Mouse (Mus musculus) liver, postnatal 0 days (tissue): ENCODE measurements at regions not wholly inside any gene's neighbourhood (a gene's known extent, or its start where the extent isn't known, plus 50 kb on each side); places are given as distances from the start of the nearest gene placed in this dataset.

Experiments
- ATAC-seq: fragments of 200-750 bp; cut with Nextera tagmentation; 2 replicates; pipeline ENCODE4 v1.8.0; 2017; ENCODE audit warnings: mild to moderate bottlenecking, moderate library complexity
- DNase-seq: peaks from one replicate; pipeline ENCODE4 v3.0.0-alpha.2; 2016
- H3K27ac ChIP-seq: fragments of 300-500 bp; sonication (generic); 2 replicates; pipeline ENCODE4 v1.5.1; 2014; ENCODE audit warnings: antibody characterized with exemption, moderate library complexity, mild to moderate bottlenecking, low read depth
- H3K27me3 ChIP-seq: fragments of 300-500 bp; sonication (generic); 2 replicates; pipeline ENCODE4 v1.6.1; 2014; ENCODE audit warnings: low read length, control low read depth, mixed read lengths; ENCODE audit not compliant: insufficient read depth
- H3K36me3 ChIP-seq: fragments of 300-500 bp; sonication (generic); replicated peaks from 2 replicates; pipeline ENCODE4 v1.6.1; 2014; ENCODE audit warnings: mild to moderate bottlenecking, control low read depth, low read length, moderate library complexity, mixed read lengths; ENCODE audit not compliant: insufficient read depth
- H3K4me1 ChIP-seq: fragments of 300-500 bp; sonication (generic); 2 replicates; pipeline ENCODE4 v1.6.1; 2014; ENCODE audit warnings: antibody characterized with exemption, mild to moderate bottlenecking, control low read depth; ENCODE audit not compliant: insufficient read depth
- H3K4me2 ChIP-seq: fragments of 300-500 bp; sonication (generic); 2 replicates; pipeline ENCODE4 v1.6.1; 2014; ENCODE audit warnings: low read depth, mild to moderate bottlenecking, low read length, moderate library complexity, mixed read lengths
- H3K4me3 ChIP-seq: fragments of 300-500 bp; sonication (generic); 2 replicates; pipeline ENCODE4 v1.5.1; 2014; ENCODE audit warnings: low read depth, low read length
- H3K9ac ChIP-seq: fragments of 300-500 bp; sonication (generic); replicated peaks from 2 replicates; pipeline ENCODE4 v1.6.1; 2014; ENCODE audit warnings: mild to moderate bottlenecking, moderate library complexity
- H3K9me3 ChIP-seq: fragments of 300-500 bp; sonication (generic); 2 replicates; pipeline ENCODE4 v1.6.1; 2016; ENCODE audit warnings: mild to moderate bottlenecking, control low read depth, low read length, mixed read lengths
- CTCF ChIP-seq: sonication (generic); IDR thresholded peaks from 2 replicates; pipeline ENCODE4 v1.5.1; 2016; ENCODE audit warnings: antibody characterized with exemption, low read depth
- EP300 ChIP-seq: IDR thresholded peaks from 2 replicates; pipeline ENCODE4 v1.6.1; 2016; ENCODE audit warnings: antibody characterized with exemption, low read depth, mild to moderate bottlenecking
- WGBS: fragments of 180-500 bp; shearing (Covaris S2); extraction: QIAGEN DNeasy Blood & Tissue Kit; methylation state at CpG from one replicate; pipeline ENCODE4 v1.1.7; 2014; ENCODE audit not compliant: insufficient replicate concordance; 5-methylcytosine and 5-hydroxymethylcytosine counted together

DNA sequence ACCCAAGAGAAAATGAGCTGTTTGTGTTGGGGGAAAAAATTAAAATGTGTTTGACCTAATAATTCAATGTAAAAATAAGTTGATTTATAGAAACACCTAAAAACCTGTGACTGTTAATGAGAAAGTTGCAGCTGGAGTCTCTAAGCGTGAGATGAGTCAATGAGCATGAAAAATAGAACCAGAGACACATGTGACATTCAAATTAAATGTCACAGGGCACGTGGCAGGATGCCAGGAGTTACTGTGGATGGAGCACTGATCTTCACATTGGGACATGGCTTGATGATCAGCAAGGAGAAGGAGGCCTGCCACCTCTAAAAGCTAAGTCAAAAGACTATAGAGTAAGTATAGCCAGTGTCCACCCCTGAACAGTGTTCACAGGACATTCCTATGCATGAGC lies 103.7 kb upstream of the Irs2 start:
- H3K4me2 ChIP-seq = no peak overlapping the region
- no peak overlapping the region for H3K9ac ChIP-seq
- no peak overlapping the region for H3K4me3 ChIP-seq
- no peaks in the 10 kb centered on the region for H3K9me3 ChIP-seq
- H3K36me3 ChIP-seq = no peaks in the 10 kb centered on the region
- H3K27ac ChIP-seq = no peak overlapping the region
- ATAC-seq = no peak
- peak; percentile 45 for DNase-seq
- no peaks in the 10 kb centered on the region for H3K27me3 ChIP-seq
- TF ChIP-seq EP300 = no peak
- TF ChIP-seq CTCF = no peak
- WGBS = 71% methylated on average over 2 of the region's 2 CpGs
- H3K4me1 ChIP-seq = peaks cover 11% of the 10 kb centered on the region

- DNase-seq (no peak), ATAC-seq (no peak)
These were observed 99.2 kb upstream of the Irs2 start for GRCm38 (mm10) chr8:11107435-11107834.

DNA sequence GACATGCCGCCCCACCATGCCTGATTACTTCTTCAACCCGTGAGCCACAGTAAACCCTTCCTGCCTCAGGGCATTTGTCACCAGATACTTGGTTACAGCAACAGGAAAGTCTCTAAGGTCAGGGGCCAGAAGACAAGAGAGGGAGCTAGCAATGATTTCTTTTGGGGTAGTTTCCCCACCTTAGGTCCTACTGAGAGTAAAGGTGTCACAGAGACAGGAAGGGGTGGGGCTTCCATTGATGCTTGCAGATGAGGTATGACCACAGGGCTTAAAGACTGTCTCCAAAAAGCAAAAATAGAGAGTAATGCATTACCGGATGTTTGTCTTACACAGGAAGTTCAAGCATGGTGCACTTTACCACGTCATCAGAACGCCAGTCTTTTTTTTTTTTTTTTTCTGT lies 98.8 kb upstream of the Irs2 start:
- Histone ChIP-seq H3K27ac (no peak overlapping the region), H3K4me3 (no peak overlapping the region), H3K36me3 (no peaks in the 10 kb centered on the region), H3K27me3 (no peaks in the 10 kb centered on the region), H3K9ac (no peak overlapping the region), H3K4me1 (no peaks in the 10 kb centered on the region), H3K4me2 (no peak overlapping the region), H3K9me3 (no peaks in the 10 kb centered on the region)
- DNase-seq = no peak
- TF ChIP-seq EP300 = no peak
- no peak for TF ChIP-seq CTCF
- no peak for ATAC-seq
- WGBS = 54% methylated on average over 5 of the region's 5 CpGs

More at GRCm38 (mm10) chr8:11107435-11107834, 99.2 kb upstream of the Irs2 start:
- Histone ChIP-seq H3K36me3 (no peaks in the 10 kb centered on the region), H3K4me3 (no peak overlapping the region), H3K4me1 (no peaks in the 10 kb centered on the region), H3K4me2 (no peak overlapping the region), H3K27me3 (no peaks in the 10 kb centered on the region), H3K27ac (no peak overlapping the region), H3K9ac (no peak overlapping the region), H3K9me3 (no peaks in the 10 kb centered on the region)
- WGBS = 62% methylated on average over 1 of the region's 1 CpGs
- TF ChIP-seq CTCF (no peak), EP300 (no peak)

DNA sequence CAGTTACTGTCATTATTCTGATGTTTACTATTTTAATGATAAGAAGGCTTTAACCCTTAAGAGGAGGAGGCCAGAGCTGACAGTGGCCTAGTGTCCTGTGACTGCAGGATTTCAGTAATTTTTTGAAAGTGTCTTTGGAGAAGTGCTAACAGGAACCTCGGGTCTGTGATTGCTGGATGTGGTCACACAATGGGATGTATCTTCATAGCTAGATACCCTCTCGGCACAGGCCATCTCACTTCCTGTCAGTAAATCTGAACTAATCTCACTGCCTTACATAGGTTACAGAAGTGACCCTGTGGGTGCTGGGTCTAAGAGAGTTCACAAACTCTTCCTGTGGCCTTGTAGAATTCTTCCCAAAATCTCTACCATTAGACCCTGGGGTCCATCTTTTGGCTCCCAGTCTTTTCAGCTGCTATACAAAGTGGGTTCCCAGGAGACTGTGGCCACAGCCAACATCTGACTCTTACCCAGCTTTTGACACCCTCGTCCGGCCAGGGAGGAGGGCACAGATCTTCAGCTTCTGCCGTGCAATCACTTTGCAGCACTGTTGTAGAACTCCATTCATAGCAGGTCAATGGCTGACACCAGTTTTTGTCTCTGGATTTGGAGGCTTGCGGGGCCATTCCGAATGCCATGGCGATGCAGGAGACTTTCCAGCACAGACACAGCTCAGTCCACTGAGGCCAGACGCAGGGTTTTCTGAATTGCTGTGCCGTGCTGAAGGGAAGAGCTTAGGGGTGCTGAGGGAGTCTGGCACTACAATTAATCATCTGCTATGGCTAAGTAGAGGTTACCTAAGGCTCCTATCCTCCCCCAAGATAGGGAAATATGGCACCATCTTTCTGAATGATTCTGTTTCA lies 95.7 kb upstream of the Irs2 start:
- DNase-seq (no peak), ATAC-seq (no peak)
- no peak for TF ChIP-seq EP300
- no peak for TF ChIP-seq CTCF
- no peak overlapping the region for H3K4me2 ChIP-seq
- no peak overlapping the region for H3K4me3 ChIP-seq
- no peaks in the 10 kb centered on the region for H3K9me3 ChIP-seq
- H3K27ac ChIP-seq = no peak overlapping the region
- H3K9ac ChIP-seq = no peak overlapping the region
- H3K36me3 ChIP-seq = no peaks in the 10 kb centered on the region
- no peaks in the 10 kb centered on the region for H3K27me3 ChIP-seq
- 63% methylated on average over 10 of the region's 10 CpGs for WGBS
- H3K4me1 ChIP-seq = no peaks in the 10 kb centered on the region

DNA sequence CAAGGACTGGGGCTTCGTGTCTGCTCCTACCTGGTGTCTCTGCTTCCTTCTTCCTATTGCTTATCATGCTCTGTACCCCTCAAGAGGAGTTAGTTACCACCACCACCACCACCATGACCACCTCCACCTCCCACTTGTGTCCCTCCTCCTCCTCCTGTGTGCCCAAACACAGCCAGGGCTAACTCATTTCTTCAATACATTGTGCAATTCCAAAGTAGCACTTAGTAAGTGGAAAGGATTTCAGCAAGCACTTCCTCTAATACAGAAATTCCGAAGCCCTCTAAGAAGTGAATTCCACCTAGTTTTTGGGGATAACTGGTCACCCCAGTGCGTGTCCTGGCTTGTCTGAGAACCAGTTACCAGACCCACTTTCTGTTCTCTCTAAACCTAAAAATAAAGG lies 92.1 kb upstream of the Irs2 start:
- DNase-seq = no peak
- Histone ChIP-seq H3K27me3 (no peaks in the 10 kb centered on the region), H3K4me3 (no peak overlapping the region)

DNA sequence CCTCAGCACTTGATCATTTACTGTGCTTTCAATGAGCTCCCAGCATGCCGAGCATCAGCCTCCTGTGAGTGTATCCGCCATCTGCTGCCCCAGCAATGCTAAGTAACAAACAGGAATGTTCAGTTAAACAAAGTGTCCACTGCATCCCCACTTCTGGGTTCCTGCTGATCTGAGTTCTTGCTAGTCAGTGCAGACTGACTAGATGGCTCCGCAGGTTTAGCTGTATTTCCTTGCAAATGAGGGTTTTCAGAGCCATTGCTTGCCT lies 91.3 kb upstream of the Irs2 start:
- H3K27me3 ChIP-seq = no peaks in the 10 kb centered on the region
- no peak overlapping the region for H3K27ac ChIP-seq
- no peaks in the 10 kb centered on the region for H3K36me3 ChIP-seq
- no peak overlapping the region for H3K9ac ChIP-seq
- H3K9me3 ChIP-seq = no peaks in the 10 kb centered on the region
- no peak for TF ChIP-seq EP300
- TF ChIP-seq CTCF = no peak
- WGBS = 71% methylated on average over 3 of the region's 3 CpGs
- H3K4me1 ChIP-seq = peaks cover 8% of the 10 kb centered on the region
- no peak overlapping the region for H3K4me3 ChIP-seq
- ATAC-seq (no peak), DNase-seq (no peak)
- no peak overlapping the region for H3K4me2 ChIP-seq

More for the DNA sequence above, 92.1 kb upstream of the Irs2 start:
- Histone ChIP-seq H3K4me1 (peaks cover 8% of the 10 kb centered on the region), H3K9ac (no peak overlapping the region), H3K36me3 (no peaks in the 10 kb centered on the region), H3K9me3 (no peaks in the 10 kb centered on the region), H3K27ac (no peak overlapping the region), H3K4me2 (no peak overlapping the region)
- ATAC-seq = no peak
- WGBS = 83% methylated on average over 3 of the region's 3 CpGs
- TF ChIP-seq CTCF (no peak), EP300 (no peak)
